Mouse (Mus musculus): ENCODE data around the gene Gm37596.
"Not testable (repeated sequence)": the region's sequence is repeated elsewhere in the genome, so short reads cannot be mapped to it uniquely, and the experiment has no call there.

The Gm37596 gene

GRCm38 (mm10) chr3:93692970-93693369, at the start of gene Gm37596:
Gene Gm37596, minus strand, starts transcription at chr3:93693070.
- not testable (repeated sequence) for DNase-seq

GRCm38 (mm10) chr3:93708969-93709637, 16.2 kb upstream of the Gm37596 start:
- not testable (repeated sequence) for DNase-seq

- not testable (repeated sequence) for DNase-seq
Measured at GRCm38 (mm10) chr3:93676210-93676609, 16.7 kb downstream of the Gm37596 start, which contains the start of gene Tdpoz1. Gene Tdpoz1, minus strand, starts transcription at chr3:93676310.

- not testable (repeated sequence) for DNase-seq
Measured at GRCm38 (mm10) chr3:93670805-93671503, 21.9 kb downstream of the Gm37596 start.

GRCm38 (mm10) chr3:93654260-93654659, 38.6 kb downstream of the Gm37596 start:
- no peak for DNase-seq

- no peak for DNase-seq
Measured at GRCm38 (mm10) chr3:93652586-93652985, 40.3 kb downstream of the Gm37596 start, which contains the start of gene Tdpoz2. Gene Tdpoz2, minus strand, starts transcription at chr3:93652686.

All from thymus, postnatal 25 days (tissue).